Mouse (Mus musculus) neural tube, embryonic 11.5 days (tissue): ENCODE measurements around the gene Cfd. TPM values are rescaled to one million over a fixed set of nuclear protein-coding genes. Genes with fewer than 3 reads are reported as not detected.

Experiments
- ATAC-seq: fragments of 200-750 bp; cut with Nextera tagmentation; 2 replicates; pipeline ENCODE4 v1.8.0; 2017; ENCODE audit warnings: moderate number of reproducible peaks, mild to moderate bottlenecking, moderate TSS enrichment, moderate library complexity; ENCODE audit not compliant: insufficient read depth, low FRiP score, low TSS enrichment
- DNase-seq: peaks from one replicate; pipeline ENCODE4 v3.0.0-alpha.2; 2015; ENCODE audit warnings: low spot score
- H3K27ac ChIP-seq: fragments of 300-500 bp; sonication (generic); 2 replicates; pipeline ENCODE4 v1.5.1; 2014; ENCODE audit warnings: low read depth, mild to moderate bottlenecking, low read length
- H3K27me3 ChIP-seq: fragments of 300-500 bp; sonication (generic); 2 replicates; pipeline ENCODE4 v1.6.1; 2014; ENCODE audit warnings: mild to moderate bottlenecking, low read length, mixed read lengths; ENCODE audit not compliant: control insufficient read depth, insufficient read depth
- H3K36me3 ChIP-seq: fragments of 300-500 bp; sonication (generic); 2 replicates; pipeline ENCODE4 v1.6.1; 2014; ENCODE audit warnings: mild to moderate bottlenecking, low read length, moderate library complexity, mixed read lengths; ENCODE audit not compliant: control insufficient read depth, insufficient read depth
- H3K4me1 ChIP-seq: fragments of 300-500 bp; sonication (generic); 2 replicates; pipeline ENCODE4 v1.6.1; 2014; ENCODE audit warnings: low read length, mixed read lengths; ENCODE audit not compliant: control insufficient read depth, insufficient read depth
- H3K4me2 ChIP-seq: fragments of 300-500 bp; sonication (generic); 2 replicates; pipeline ENCODE4 v1.6.1; 2014; ENCODE audit warnings: low read depth, mild to moderate bottlenecking, moderate library complexity
- H3K4me3 ChIP-seq: fragments of 300-500 bp; sonication (generic); 2 replicates; pipeline ENCODE4 v1.5.1; 2014; ENCODE audit warnings: low read depth, low read length
- H3K9ac ChIP-seq: fragments of 300-500 bp; sonication (generic); 2 replicates; pipeline ENCODE4 v1.6.1; 2014; ENCODE audit warnings: mild to moderate bottlenecking, low read length
- H3K9me3 ChIP-seq: fragments of 300-500 bp; sonication (generic); 2 replicates; pipeline ENCODE4 v1.6.1; 2016; ENCODE audit warnings: low read length; ENCODE audit not compliant: control insufficient read depth
- WGBS: fragments of 180-500 bp; shearing (Covaris S2); extraction: QIAGEN DNeasy Blood & Tissue Kit; methylation state at CpG from one replicate; pipeline ENCODE4 v1.1.7; 2014; 5-methylcytosine and 5-hydroxymethylcytosine counted together
- polyA plus RNA-seq: library from polyadenylated mRNA; unstranded; fragments of >200 nt; fragmentation: Nextera tagmentation; extraction: Ambion mirVana; gene quantifications from 2 replicates; pipeline ENCODE4 v1.2.1, GENCODE M21; 2014

Gene Cfd
- polyA plus RNA-seq, 1 experiment from 2014 or later = not detected

- H3K27ac ChIP-seq = peak within 1 kb of the TSS; percentile 91
- no peaks in the 10 kb centered on the region for H3K27me3 ChIP-seq
- H3K4me3 ChIP-seq = peak within 1 kb of the TSS; percentile 71
- no peaks in the 10 kb centered on the region for H3K4me1 ChIP-seq
- DNase-seq (peak; percentile 97), ATAC-seq (peak; percentile 92)
- H3K9ac ChIP-seq = peak within 1 kb of the TSS; percentile 95
- H3K36me3 ChIP-seq = peaks cover 14% of the 10 kb centered on the region
- 1% methylated on average over 52 of the region's 52 CpGs for WGBS
- no peaks in the 10 kb centered on the region for H3K9me3 ChIP-seq
- H3K4me2 ChIP-seq = peak within 1 kb of the TSS; percentile 34
Measured at GRCm38 (mm10) chr10:79908167-79909091, 17.8 kb downstream of the Cfd start, which contains the start of gene Med16. TSS of gene Med16 (minus strand) at chr10:79908923.

DNA sequence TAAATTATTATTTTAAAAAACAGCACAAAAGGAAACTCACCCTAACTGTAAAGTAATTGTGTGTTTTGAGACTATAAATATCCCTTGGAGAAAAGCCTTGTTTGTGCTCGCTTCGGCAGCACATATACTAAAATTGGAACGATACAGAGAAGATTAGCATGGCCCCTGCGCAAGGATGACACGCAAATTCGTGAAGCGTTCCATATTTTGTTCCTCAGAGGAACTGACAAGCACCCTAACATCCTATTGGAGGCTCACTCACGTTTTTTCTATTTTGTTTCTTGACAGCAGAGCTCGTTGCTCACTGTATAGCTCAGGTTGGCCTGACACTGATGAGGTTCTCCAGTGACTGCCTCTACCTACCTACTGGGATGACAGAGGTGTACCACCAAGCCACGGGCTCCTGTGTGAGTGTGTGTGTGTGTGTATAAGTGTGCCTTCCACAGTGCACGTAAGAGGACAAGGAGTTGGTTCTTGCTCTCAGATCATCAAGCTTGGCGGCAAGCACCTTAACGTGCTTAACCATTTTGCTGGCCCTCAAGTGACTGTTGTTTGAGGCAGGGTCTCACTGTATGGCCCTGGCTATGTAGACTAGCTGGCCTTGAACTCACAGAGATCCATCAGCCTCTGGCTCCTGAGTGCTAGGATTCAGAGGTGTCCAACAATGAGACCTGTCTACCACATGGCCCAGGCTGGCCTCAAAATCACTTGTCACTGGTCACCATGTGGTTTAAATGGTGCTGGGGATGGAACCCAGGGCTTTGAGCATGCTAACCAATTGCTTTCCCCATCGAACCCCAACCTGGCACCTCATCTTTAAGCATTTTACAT, 18.7 kb downstream of the Cfd start:
- Histone ChIP-seq H3K4me2 (peak overlapping the region; percentile 29; the same call in 1 of the 2 replicates), H3K4me3 (peak overlapping the region; percentile 71), H3K27ac (peak overlapping the region; percentile 58; the same call in 1 of the 2 replicates), H3K27me3 (no peaks in the 10 kb centered on the region), H3K4me1 (no peaks in the 10 kb centered on the region), H3K36me3 (peaks cover 14% of the 10 kb centered on the region), H3K9me3 (no peaks in the 10 kb centered on the region), H3K9ac (no peak overlapping the region; the same call in 1 of the 2 replicates)
- DNase-seq (peak; percentile 53), ATAC-seq (peak; percentile 32; the same call in 1 of the 2 replicates)
- WGBS = 25% methylated on average over 14 of the region's 14 CpGs

DNA sequence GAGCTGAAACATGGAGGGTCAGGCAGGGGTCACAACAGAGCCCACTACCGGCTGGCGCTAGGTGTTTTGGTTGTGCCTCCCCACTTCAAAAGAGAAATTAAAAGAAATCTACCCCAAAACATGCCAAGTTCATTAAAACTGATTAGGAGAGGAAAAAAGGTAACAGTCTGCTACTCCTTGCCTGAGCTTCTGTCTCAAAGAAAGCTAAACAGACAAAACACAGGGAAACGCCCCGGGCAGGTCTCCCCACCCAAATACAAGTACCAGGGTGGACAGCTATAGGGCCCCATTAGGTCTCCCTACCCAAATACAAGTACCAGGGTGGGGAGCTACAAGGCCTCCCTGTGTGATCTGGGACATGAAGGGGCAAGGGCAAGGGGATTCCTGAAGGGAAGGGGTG, 19.9 kb downstream of the Cfd start, which contains the start of gene Gm26602:
Gene Gm26602 (plus strand): TSS at position 301 of the 400 bp plus-strand sequence.
- H3K36me3 ChIP-seq = peaks cover 7% of the 10 kb centered on the region
- no peak within 1 kb of the TSS for H3K27ac ChIP-seq
- ATAC-seq (no peak), DNase-seq (no peak)
- H3K4me2 ChIP-seq = no peak within 1 kb of the TSS
- H3K4me1 ChIP-seq = no peaks in the 10 kb centered on the region; the same call in 1 of the 2 replicates
- WGBS = 93% methylated on average over 4 of the region's 4 CpGs
- no peak within 1 kb of the TSS for H3K9ac ChIP-seq
- H3K9me3 ChIP-seq = no peaks in the 10 kb centered on the region
- no peak within 1 kb of the TSS for H3K4me3 ChIP-seq
- H3K27me3 ChIP-seq = no peaks in the 10 kb centered on the region

GRCm38 (mm10) chr10:79912412-79912811, 21.8 kb downstream of the Cfd start:
- Histone ChIP-seq H3K36me3 (peaks cover 7% of the 10 kb centered on the region), H3K9me3 (no peaks in the 10 kb centered on the region), H3K9ac (no peak overlapping the region), H3K4me1 (peaks cover 5% of the 10 kb centered on the region), H3K27ac (no peak overlapping the region), H3K4me2 (no peak overlapping the region), H3K4me3 (no peak overlapping the region), H3K27me3 (peaks cover 4% of the 10 kb centered on the region)
- DNase-seq (no peak), ATAC-seq (no peak)
- whole genome bisulfite sequencing = 57% methylated on average over 20 of the region's 20 CpGs

- WGBS = 71% methylated on average over 10 of the region's 11 CpGs
- H3K27me3 ChIP-seq = peaks cover 23% of the 10 kb centered on the region
- peaks cover 7% of the 10 kb centered on the region for H3K36me3 ChIP-seq
- peaks cover 8% of the 10 kb centered on the region for H3K4me1 ChIP-seq
- no peak overlapping the region for H3K4me3 ChIP-seq
- H3K27ac ChIP-seq = no peak overlapping the region
- no peak for ATAC-seq
- no peaks in the 10 kb centered on the region for H3K9me3 ChIP-seq
- no peak overlapping the region for H3K9ac ChIP-seq
- H3K4me2 ChIP-seq = no peak overlapping the region
- DNase-seq = peak; percentile 8
Measured at GRCm38 (mm10) chr10:79914131-79914947, 23.7 kb downstream of the Cfd start.

DNA sequence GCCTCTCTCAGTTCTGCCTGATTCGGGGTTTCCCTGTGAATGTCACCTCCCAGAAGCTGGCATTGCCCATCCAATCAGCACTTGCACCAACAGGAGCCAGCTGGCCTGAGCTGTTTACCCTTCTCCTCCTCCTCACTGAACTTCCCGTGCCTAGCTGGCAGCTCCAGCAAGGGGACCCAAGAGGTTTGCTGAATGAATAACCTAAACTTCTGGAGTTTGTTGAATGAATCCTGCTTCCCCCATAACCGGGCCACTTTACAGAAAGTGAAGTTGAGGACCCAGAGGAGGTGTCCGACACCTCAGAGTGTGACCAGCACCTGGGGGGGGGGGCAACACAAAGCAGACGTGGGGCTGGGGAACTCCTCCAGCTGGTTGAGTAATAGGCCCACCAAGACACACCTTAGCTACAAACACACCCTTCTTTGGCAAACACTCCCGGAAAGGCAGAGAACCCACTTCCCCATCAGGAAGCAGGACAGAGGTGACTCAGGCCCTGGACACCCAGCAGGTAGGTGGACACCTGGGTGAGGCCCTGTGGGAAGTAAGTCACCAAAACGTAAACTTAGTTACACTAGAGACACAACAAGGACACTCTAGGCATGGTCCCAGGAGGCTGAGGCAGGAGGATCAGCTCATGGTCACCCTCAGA, 24.4 kb downstream of the Cfd start:
- H3K27ac ChIP-seq = no peak overlapping the region
- H3K9me3 ChIP-seq = no peaks in the 10 kb centered on the region
- no peak overlapping the region for H3K4me2 ChIP-seq
- peaks cover 30% of the 10 kb centered on the region for H3K27me3 ChIP-seq
- H3K4me3 ChIP-seq = no peak overlapping the region
- peaks cover 9% of the 10 kb centered on the region for H3K4me1 ChIP-seq
- 73% methylated on average over 7 of the region's 7 CpGs for WGBS
- no peak overlapping the region for H3K9ac ChIP-seq
- H3K36me3 ChIP-seq = peaks cover 7% of the 10 kb centered on the region
- no peak for ATAC-seq
- no peak for DNase-seq

- peaks cover 5% of the 10 kb centered on the region for H3K36me3 ChIP-seq
- ATAC-seq (no peak), DNase-seq (peak; percentile 11)
- peaks cover 40% of the 10 kb centered on the region for H3K27me3 ChIP-seq
- H3K4me3 ChIP-seq = peak overlapping the region; percentile 74
- peak overlapping the region; percentile 73 for H3K4me2 ChIP-seq
- peaks cover 18% of the 10 kb centered on the region for H3K4me1 ChIP-seq
- no peaks in the 10 kb centered on the region for H3K9me3 ChIP-seq
- WGBS = 14% methylated on average over 8 of the region's 8 CpGs
- H3K27ac ChIP-seq = no peak overlapping the region
- peak overlapping the region; percentile 92 for H3K9ac ChIP-seq
Measured at GRCm38 (mm10) chr10:79916081-79916480, 25.4 kb downstream of the Cfd start.
